In the genomic region with DNA sequence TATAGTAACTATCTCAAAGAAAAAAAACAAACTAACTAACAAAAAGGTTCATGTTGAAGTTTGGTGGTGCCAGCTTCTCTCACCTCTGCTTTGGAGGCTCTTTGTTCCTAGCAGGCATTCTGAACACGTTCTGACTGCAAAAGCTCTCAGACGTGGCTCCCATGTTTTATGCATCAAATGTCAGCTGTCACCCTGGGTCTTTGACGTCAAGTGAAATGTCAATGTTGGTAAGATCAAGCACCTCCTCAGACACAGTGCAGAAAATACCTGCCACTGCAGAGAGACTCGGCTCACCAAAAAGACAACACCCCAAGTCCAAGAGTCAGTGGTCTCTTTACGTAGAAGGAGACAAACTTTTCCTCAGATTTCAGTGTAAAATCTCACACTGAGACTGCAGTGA, we compare ENCODE assay signal across 17 mouse cellular contexts. TPM values are rescaled to one million over a fixed set of nuclear protein-coding genes. Genes with fewer than 3 reads are reported as not detected.
"Had no signal": no experiment of that assay in that cellular context is flagged by ENCODE, and none has a peak within 500 bp of the region (broad histone marks: within the 10 kb centered on the region; RNA-seq: fewer than 3 reads in every experiment).

No protein-coding gene starts in this region.

- H3K4me3 ChIP-seq: neural tube, embryonic 13.5 days; neural tube, embryonic 15.5 days; stomach, embryonic 15.5 days had no signal

- H3K4me2 ChIP-seq: neural tube, embryonic 13.5 days; neural tube, embryonic 15.5 days; stomach, embryonic 15.5 days had no signal

- H3K9ac ChIP-seq: neural tube, embryonic 13.5 days; neural tube, embryonic 15.5 days; stomach, embryonic 15.5 days had no signal

- H3K9me3 ChIP-seq: neural tube, embryonic 13.5 days; neural tube, embryonic 15.5 days; stomach, embryonic 15.5 days had no signal

- H3K27ac ChIP-seq: neural tube, embryonic 13.5 days; neural tube, embryonic 15.5 days; stomach, embryonic 15.5 days; stomach, postnatal 0 days had no signal

- DNase-seq: retina, postnatal 1 day; right cerebral cortex, adult 18-20 months; right cerebral cortex, postnatal 14 days; right cerebral cortex, postnatal 25 days; right cerebral cortex, postnatal 4 days; spleen, adult 18-20 months; thymus, adult 18-20 months; thymus, adult 2 months; thymus, postnatal 14 days; thymus, postnatal 25 days; thymus, postnatal 36 days; thymus, postnatal 4 days had no signal

- H3K27me3 ChIP-seq: neural tube, embryonic 13.5 days; neural tube, embryonic 15.5 days; stomach, embryonic 15.5 days had no signal

- H3K36me3 ChIP-seq: neural tube, embryonic 13.5 days; neural tube, embryonic 15.5 days; stomach, embryonic 15.5 days had no signal

- H3K4me1 ChIP-seq: neural tube, embryonic 13.5 days; stomach, embryonic 15.5 days had no signal

RNA-seq across cellular contexts. Expression of gene Eva1c, which starts 48.0 kb away (rescaled TPM):
- total RNA-seq: neutrophil, adult 5-6 weeks had no signal
